Mouse (Mus musculus): ENCODE results near the gene Tcp10b. TPM values are rescaled to one million over a fixed set of nuclear protein-coding genes. Genes with fewer than 3 reads are reported as not detected.
"Not testable (repeated sequence)": the region's sequence is repeated elsewhere in the genome, so short reads cannot be mapped to it uniquely, and the experiment has no call there.

The Tcp10b gene
- 0.08 and 0.12 TPM in 2 replicates for polyA plus RNA-seq (2014; fragmentation: Nextera tagmentation; extraction: Ambion mirVana)

DNA sequence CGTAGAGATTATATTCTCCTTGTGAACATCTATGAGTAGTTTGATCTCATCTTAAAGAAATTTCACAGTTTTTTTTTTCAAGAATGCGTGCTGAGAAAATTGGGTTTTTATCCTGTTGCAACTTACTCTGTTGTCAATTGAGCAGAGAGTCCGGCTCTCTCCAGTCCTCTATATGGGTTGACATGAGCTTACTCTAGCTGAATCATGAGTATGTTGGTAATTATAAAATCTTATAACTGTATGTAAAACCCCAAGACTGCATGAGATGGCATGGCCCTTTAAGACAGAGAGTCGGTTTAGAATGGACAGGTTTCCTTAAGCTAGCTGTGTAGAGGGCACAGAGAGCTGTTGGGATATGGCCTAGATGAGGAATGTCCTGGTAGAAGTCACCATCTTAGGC lies at the start of gene Tcp10b:
TSS of gene Tcp10b (plus strand) at position 301 of the 400 bp plus-strand sequence.
- H3K9ac ChIP-seq (ENCODE audit: low read length), result not testable (repeated sequence)
- 87% methylated on average over 4 of the region's 4 CpGs for WGBS

DNA sequence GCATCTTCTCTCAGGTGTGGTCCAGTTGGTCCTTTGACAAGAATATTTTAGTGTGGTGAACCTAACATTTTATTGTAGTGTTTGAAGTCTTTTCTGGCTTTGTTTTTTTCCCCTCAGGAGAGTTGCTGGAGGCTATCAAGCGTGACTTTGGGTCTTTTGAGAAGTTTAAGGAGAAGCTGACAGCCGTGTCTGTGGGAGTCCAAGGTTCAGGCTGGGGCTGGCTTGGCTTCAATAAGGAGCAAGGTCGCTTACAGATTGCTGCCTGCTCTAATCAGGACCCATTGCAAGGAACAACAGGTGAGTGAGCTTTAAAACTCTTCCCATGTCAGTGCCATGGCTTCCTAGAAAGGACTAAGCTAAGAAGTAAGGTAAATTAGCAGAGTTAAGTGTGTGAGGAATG lies 47.6 kb upstream of the Tcp10b start:
- Histone ChIP-seq H3K4me3 (ENCODE audit: low read depth, low read length) (no peak overlapping the region), H3K27ac (ENCODE audit: low read depth, low read length) (no peak overlapping the region), H3K36me3 (ENCODE audit: control insufficient read depth, insufficient read depth, low read length) (peaks cover 47% of the 10 kb centered on the region), H3K9me3 (replicated peaks; ENCODE audit: control insufficient read depth, low read length) (no peaks in the 10 kb centered on the region), H3K4me1 (ENCODE audit: control insufficient read depth, insufficient read depth, low read length) (peaks cover 6% of the 10 kb centered on the region), H3K4me2 (ENCODE audit: low read length) (no peak overlapping the region), H3K9ac (ENCODE audit: low read length) (no peak overlapping the region), H3K27me3 (replicated peaks; ENCODE audit: control insufficient read depth, insufficient read depth, low read length) (no peaks in the 10 kb centered on the region)
- ATAC-seq (no peak), DNase-seq (ENCODE audit: low spot score) (no peak)
- WGBS, result 82% methylated on average over 3 of the region's 3 CpGs

More for the DNA sequence above, at the start of gene Tcp10b:
- not testable (repeated sequence) for H3K9me3 ChIP-seq (replicated peaks; ENCODE audit: control insufficient read depth, low read length); H3K36me3 ChIP-seq (ENCODE audit: control insufficient read depth, insufficient read depth, low read length); H3K4me3 ChIP-seq (ENCODE audit: low read depth, low read length); H3K4me2 ChIP-seq (ENCODE audit: low read length); DNase-seq (ENCODE audit: low spot score); H3K4me1 ChIP-seq (ENCODE audit: control insufficient read depth, insufficient read depth, low read length); ATAC-seq; H3K27me3 ChIP-seq (replicated peaks; ENCODE audit: control insufficient read depth, insufficient read depth, low read length); H3K27ac ChIP-seq (ENCODE audit: low read depth, low read length)

DNA sequence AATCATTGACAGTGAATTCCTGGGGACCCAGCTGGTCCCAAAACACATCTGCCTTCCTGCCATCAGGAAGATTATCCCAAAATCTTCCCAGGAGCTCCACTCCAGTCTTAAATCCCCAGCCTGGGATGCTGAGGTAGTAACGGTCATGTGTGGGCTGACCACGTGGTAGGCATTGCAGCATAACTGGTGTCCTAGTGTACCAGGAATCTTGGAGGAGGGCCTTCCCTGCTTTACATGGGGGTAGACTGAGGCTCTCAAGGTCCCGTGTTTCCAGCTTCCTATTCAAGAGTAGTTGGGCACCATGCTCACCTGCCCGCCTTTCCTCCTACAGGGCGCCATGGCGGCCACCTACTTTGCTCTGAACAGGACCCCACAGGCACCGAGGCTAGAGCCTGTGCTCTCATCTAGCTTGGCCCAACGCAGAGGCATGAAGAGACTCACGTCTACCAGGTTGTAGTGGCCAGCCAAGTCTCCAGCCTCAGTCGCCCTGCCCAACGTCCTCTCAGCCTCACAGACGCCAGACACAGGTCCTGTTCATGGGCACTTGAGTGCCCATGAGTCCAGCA lies 24.2 kb upstream of the Tcp10b start:
- H3K27me3 ChIP-seq (replicated peaks; ENCODE audit: control insufficient read depth, insufficient read depth, low read length); H3K4me2 ChIP-seq (ENCODE audit: low read length); H3K9ac ChIP-seq (ENCODE audit: low read length); H3K27ac ChIP-seq (ENCODE audit: low read depth, low read length); ATAC-seq; H3K4me1 ChIP-seq (ENCODE audit: control insufficient read depth, insufficient read depth, low read length); H3K9me3 ChIP-seq (replicated peaks; ENCODE audit: control insufficient read depth, low read length); DNase-seq (ENCODE audit: low spot score); H3K36me3 ChIP-seq (ENCODE audit: control insufficient read depth, insufficient read depth, low read length); H3K4me3 ChIP-seq (ENCODE audit: low read depth, low read length): not testable (repeated sequence)
- 94% methylated on average over 3 of the region's 12 CpGs for WGBS

DNA sequence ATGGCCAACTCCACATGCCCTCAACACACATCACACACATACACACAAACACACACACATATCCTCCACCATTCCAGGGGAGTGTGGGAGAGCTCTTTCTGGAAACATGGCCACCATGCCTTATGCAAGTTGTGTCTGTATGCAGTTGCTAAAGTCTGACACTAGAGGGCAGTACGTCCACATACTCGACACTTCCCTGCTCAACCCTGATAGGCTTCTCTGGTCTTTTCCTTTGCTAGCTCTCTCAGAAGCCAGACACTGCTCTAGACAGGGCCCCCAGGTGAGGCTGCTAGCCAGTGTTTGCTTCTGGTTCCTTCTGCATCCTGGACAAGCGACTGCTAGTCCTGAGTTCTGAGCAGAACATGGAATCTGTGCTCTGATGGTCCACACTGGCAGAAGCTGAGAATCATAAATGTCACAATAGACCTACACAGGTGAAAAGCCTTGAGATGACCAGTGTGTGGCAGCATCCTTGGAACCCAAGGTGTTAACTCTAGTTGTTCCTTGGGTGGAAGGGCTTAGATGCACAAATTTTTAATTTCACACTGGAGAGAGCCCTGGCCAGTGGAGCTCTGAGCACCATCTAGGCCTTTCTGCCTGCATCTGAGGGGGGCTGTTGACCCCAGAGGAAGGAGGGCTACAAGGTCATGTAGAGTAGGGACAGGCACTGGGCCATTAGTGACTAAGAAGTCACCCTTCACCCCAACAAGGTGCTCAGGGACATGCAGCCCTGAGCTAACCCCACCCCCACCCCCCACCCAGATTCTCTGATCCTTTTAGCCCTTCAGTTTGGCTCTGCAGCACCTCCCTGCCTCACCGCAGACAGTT lies 16.8 kb upstream of the Tcp10b start:
- H3K27ac ChIP-seq (ENCODE audit: low read depth, low read length); H3K9ac ChIP-seq (ENCODE audit: low read length); H3K4me3 ChIP-seq (ENCODE audit: low read depth, low read length); H3K9me3 ChIP-seq (replicated peaks; ENCODE audit: control insufficient read depth, low read length); H3K27me3 ChIP-seq (replicated peaks; ENCODE audit: control insufficient read depth, insufficient read depth, low read length); H3K4me2 ChIP-seq (ENCODE audit: low read length); H3K36me3 ChIP-seq (ENCODE audit: control insufficient read depth, insufficient read depth, low read length); H3K4me1 ChIP-seq (ENCODE audit: control insufficient read depth, insufficient read depth, low read length): not testable (repeated sequence)
- 6% methylated on average over 4 of the region's 4 CpGs for WGBS
- peak; percentile 84 for ATAC-seq
- DNase-seq (ENCODE audit: low spot score), result peak; percentile 77

DNA sequence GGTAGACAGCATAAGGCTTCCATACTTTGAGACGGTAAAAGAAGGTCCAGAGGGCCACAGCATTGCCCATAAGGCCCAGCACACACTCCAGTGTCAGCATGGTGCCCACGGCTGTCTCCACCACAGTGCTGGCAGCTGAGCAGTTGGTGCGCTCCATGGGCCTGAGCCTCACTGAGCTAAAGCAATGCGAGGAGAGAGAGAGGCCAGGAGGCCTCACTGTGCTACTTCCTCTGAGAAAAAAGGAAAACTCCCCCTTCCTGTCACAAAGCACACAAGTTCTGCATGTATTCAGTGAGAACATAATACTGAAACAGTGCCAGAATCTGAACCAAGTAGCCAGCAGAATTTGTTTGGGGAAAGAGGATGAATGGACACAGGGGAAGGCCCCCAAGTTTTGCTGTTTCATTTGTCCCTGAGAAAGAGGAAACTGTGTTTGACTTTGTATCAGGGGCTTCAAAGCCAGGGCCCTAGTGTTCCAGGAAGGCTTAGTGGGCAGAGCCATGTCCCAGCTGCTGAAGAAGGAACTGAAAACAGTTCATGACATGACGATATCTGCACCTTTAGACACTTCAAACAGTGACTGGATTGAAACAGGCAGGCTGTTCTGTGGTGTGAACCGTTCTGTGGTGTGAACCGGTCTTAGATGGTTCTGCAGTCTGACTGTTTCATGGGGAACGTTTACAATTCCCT lies 8.6 kb upstream of the Tcp10b start, which contains the start of gene Gpr31b:
TSS of gene Gpr31b (minus strand) at position 173 of the 690 bp plus-strand sequence.
- H3K4me2 ChIP-seq (ENCODE audit: low read length); H3K9ac ChIP-seq (ENCODE audit: low read length); H3K4me1 ChIP-seq (ENCODE audit: control insufficient read depth, insufficient read depth, low read length); H3K4me3 ChIP-seq (ENCODE audit: low read depth, low read length); DNase-seq (ENCODE audit: low spot score); H3K27me3 ChIP-seq (replicated peaks; ENCODE audit: control insufficient read depth, insufficient read depth, low read length); H3K9me3 ChIP-seq (replicated peaks; ENCODE audit: control insufficient read depth, low read length); H3K27ac ChIP-seq (ENCODE audit: low read depth, low read length); ATAC-seq; H3K36me3 ChIP-seq (ENCODE audit: control insufficient read depth, insufficient read depth, low read length): not testable (repeated sequence)
- WGBS, result no CpG with 5 or more reads among the region's 8 CpGs

DNA sequence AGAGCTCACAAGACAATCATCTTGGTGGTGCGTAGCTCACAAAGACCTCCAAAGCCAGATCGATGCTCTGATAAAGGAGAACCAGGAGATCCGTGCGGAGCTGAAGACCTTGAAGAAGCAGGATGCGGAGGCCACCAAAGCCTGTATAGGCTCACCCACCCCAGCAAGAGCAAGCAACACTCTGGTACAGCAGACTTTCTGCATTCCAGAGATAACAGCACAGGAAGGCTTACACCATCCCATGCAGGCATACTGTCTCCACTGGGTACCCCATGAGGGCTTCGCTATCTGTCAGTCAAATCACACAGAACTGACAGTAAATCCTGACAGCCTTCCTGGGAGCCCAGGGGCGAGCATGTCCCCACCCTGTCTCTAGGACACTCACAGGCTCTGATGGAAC lies 2.0 kb downstream of the Tcp10b start:
- not testable (repeated sequence) for H3K4me2 ChIP-seq (ENCODE audit: low read length); H3K36me3 ChIP-seq (ENCODE audit: control insufficient read depth, insufficient read depth, low read length); H3K4me1 ChIP-seq (ENCODE audit: control insufficient read depth, insufficient read depth, low read length); H3K9ac ChIP-seq (ENCODE audit: low read length); H3K4me3 ChIP-seq (ENCODE audit: low read depth, low read length); H3K9me3 ChIP-seq (replicated peaks; ENCODE audit: control insufficient read depth, low read length); ATAC-seq; H3K27me3 ChIP-seq (replicated peaks; ENCODE audit: control insufficient read depth, insufficient read depth, low read length); H3K27ac ChIP-seq (ENCODE audit: low read depth, low read length); DNase-seq (ENCODE audit: low spot score)
- 95% methylated on average over 1 of the region's 7 CpGs for WGBS

DNA sequence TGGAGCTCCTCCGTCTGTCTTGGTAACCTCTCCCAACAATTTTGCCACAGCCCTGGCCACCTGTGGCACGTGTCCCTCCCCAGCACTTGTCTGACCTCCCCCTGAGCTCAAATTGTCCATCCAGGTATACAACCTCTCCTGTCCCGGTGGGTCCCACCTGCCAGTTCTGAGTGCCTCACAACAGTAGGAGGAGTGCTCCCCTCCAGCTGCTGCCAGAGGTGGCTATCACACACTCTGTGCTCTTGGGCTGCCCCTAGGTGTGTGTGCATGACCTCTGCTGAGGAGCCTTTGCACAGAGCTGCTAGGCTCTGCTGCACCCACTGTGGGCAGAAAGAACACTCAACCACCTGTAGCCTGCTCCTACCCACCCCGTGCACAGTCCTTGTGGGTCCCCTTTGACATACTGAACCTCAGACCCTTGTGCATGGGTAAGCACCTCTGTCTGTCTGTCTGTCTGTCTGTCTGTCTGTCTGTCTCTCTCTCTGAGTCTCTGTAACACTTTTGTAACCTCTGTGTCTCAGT lies 7.0 kb downstream of the Tcp10b start:
- not testable (repeated sequence) for DNase-seq (ENCODE audit: low spot score); ATAC-seq; H3K27me3 ChIP-seq (replicated peaks; ENCODE audit: control insufficient read depth, insufficient read depth, low read length); H3K4me3 ChIP-seq (ENCODE audit: low read depth, low read length); H3K4me1 ChIP-seq (ENCODE audit: control insufficient read depth, insufficient read depth, low read length); H3K4me2 ChIP-seq (ENCODE audit: low read length); H3K27ac ChIP-seq (ENCODE audit: low read depth, low read length); H3K9ac ChIP-seq (ENCODE audit: low read length); H3K36me3 ChIP-seq (ENCODE audit: control insufficient read depth, insufficient read depth, low read length); H3K9me3 ChIP-seq (replicated peaks; ENCODE audit: control insufficient read depth, low read length)
- WGBS, result 86% methylated on average over 1 of the region's 4 CpGs

DNA sequence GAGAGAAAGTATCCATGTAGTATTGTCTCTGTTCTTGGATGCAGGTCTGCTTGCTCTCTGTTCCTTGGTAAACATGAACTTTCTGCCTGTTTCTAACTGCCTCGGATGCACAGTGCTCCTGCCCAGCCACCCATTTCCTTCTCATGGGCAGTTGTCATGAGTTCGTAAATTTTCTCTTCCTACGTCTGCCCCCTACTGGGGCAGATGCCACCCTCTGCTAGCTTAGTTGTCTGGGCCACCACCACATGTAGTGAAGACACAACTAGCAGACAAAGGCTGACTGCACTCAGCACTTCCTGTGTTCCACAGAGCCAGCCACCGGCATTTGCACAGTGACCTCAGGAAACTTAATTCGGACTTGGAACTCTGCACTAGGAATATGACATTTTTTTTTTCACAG lies 8.3 kb downstream of the Tcp10b start:
- not testable (repeated sequence) for H3K36me3 ChIP-seq (ENCODE audit: control insufficient read depth, insufficient read depth, low read length); ATAC-seq; H3K9ac ChIP-seq (ENCODE audit: low read length); DNase-seq (ENCODE audit: low spot score); H3K4me2 ChIP-seq (ENCODE audit: low read length); H3K4me1 ChIP-seq (ENCODE audit: control insufficient read depth, insufficient read depth, low read length); H3K27me3 ChIP-seq (replicated peaks; ENCODE audit: control insufficient read depth, insufficient read depth, low read length); H3K4me3 ChIP-seq (ENCODE audit: low read depth, low read length); H3K27ac ChIP-seq (ENCODE audit: low read depth, low read length); H3K9me3 ChIP-seq (replicated peaks; ENCODE audit: control insufficient read depth, low read length)
- WGBS, result 91% methylated on average over 3 of the region's 5 CpGs

All from forebrain, embryonic 14.5 days (tissue).